Mouse (Mus musculus) embryonic fibroblast, embryonic 13.5 days (primary cell): ENCODE measurements around the gene Sdccag8. TPM values are rescaled to one million over a fixed set of nuclear protein-coding genes. Genes with fewer than 3 reads are reported as not detected.

ENCODE experiments used
- H3K27ac ChIP-seq: 2 replicates; pipeline ENCODE4 v1.5.1; 2012; ENCODE audit warnings: low read length, control low read depth, inconsistent platforms; ENCODE audit not compliant: insufficient read depth
- H3K4me1 ChIP-seq: 2 replicates; pipeline ENCODE4 v1.6.1; 2011; ENCODE audit warnings: low read length; ENCODE audit not compliant: control insufficient read depth, insufficient read depth
- H3K4me3 ChIP-seq: 2 replicates; pipeline ENCODE4 v1.5.1; 2011; ENCODE audit warnings: mild to moderate bottlenecking, control low read depth, low read length; ENCODE audit not compliant: insufficient read depth
- CTCF ChIP-seq: IDR thresholded peaks from 2 replicates; pipeline ENCODE4 v1.5.1; 2011; ENCODE audit warnings: mild to moderate bottlenecking, control low read depth, low read length, moderate library complexity, borderline replicate concordance; ENCODE audit not compliant: insufficient read depth
- POLR2A ChIP-seq: IDR thresholded peaks from 2 replicates; pipeline ENCODE4 v1.6.1; 2011; ENCODE audit warnings: low read depth, mild to moderate bottlenecking, control low read depth, low read length, moderate library complexity
- polyA plus RNA-seq: library from polyadenylated mRNA; stranded (reverse); fragments of >200 nt; gene quantifications from 2 replicates; pipeline ENCODE4 v1.2.4, GENCODE M21; 2011; ENCODE audit warnings: low read depth; ENCODE audit not compliant: missing spikeins, insufficient read length

Gene Sdccag8
- polyA plus RNA-seq, 1 experiment, result 14.3 TPM

DNA sequence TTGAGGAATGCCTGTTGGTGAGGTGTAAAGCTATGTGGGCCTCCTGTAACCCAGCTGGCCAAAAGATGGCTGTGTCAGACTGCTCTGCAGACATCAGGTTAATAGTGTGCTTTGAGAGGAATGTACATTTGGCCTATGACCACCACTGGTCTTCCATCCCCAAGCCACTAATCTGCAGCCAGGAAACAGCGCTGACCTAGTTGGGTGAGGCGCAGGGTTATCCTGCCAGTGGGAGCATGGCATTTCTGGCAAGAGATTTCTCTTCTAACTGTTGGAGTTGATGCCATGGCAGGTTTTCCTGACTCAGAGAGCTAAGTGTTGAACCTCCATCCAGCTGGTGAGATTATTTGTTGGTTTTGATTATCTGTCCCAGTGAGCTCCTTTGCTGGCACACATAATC, 101.5 kb downstream of the Sdccag8 start:
- H3K4me1 ChIP-seq, result no peaks in the 10 kb centered on the region
- no peak overlapping the region for H3K27ac ChIP-seq
- TF ChIP-seq POLR2A, result no peak
- no peak for TF ChIP-seq CTCF
- no peak overlapping the region for H3K4me3 ChIP-seq

DNA sequence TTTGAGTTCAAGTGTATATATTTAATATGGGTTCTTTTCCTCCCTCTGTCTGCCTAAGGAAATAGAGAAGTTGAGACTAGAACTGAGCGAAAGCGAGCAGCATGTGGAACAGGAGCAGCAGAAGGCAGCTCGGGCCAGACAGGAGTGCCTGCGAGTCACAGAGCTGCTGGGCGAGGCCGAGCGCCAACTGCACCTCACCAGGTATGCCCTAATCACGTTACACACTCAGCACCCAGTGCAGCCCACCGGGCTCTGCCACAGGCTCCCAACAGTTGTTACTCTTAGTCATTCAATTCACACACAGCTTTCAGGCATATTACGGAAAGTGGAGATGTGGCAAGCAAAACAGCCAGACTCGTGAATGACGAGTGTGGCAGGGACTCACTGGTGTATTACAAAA, 105.0 kb downstream of the Sdccag8 start:
- Histone ChIP-seq H3K27ac (no peak overlapping the region), H3K4me3 (no peak overlapping the region), H3K4me1 (no peaks in the 10 kb centered on the region)
- TF ChIP-seq POLR2A (no peak), CTCF (no peak)

DNA sequence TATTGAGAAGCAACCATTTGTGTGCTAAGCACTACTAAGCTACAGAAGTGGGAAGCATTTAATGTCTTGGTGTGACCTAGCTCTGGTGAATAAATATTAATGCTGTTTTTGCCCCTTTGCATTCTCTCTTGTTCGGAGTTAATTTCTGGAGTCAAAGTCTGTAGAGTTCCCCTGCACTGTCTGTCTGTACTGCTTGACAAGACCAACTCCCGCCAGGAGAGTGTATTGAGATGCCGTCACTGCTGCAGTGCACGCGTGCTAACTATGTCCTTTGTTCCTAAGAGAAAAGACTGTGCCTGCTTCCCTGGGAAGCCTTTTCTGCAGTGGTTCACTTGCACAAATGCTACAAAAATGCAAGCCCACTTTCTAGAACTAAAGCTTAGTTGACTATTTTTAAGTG, 108.4 kb downstream of the Sdccag8 start:
- TF ChIP-seq POLR2A (no peak), CTCF (no peak)
- no peak overlapping the region for H3K4me3 ChIP-seq
- no peaks in the 10 kb centered on the region for H3K4me1 ChIP-seq
- no peak overlapping the region for H3K27ac ChIP-seq

DNA sequence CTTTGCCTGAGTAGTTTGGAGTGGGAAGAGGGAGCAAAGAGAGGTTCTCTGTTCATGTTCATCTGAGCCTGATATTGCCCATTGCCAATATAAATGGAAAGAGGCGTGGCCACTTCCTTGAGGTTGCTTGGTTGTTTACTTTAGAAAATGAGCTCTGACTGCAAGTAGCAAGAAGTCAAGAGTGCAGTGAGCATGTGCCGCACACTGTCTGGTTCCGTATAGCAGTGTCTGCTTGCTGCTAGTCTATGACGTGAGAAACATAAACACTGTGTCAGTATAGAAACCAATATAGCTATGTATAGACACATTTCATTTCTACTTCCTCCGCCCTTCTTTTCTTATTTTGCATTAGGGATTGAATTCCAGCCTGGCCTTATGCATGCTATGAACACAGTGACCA, 111.5 kb downstream of the Sdccag8 start:
- H3K4me1 ChIP-seq, result no peaks in the 10 kb centered on the region
- H3K27ac ChIP-seq, result no peak overlapping the region
- TF ChIP-seq CTCF, result no peak
- no peak for TF ChIP-seq POLR2A
- H3K4me3 ChIP-seq, result no peak overlapping the region

DNA sequence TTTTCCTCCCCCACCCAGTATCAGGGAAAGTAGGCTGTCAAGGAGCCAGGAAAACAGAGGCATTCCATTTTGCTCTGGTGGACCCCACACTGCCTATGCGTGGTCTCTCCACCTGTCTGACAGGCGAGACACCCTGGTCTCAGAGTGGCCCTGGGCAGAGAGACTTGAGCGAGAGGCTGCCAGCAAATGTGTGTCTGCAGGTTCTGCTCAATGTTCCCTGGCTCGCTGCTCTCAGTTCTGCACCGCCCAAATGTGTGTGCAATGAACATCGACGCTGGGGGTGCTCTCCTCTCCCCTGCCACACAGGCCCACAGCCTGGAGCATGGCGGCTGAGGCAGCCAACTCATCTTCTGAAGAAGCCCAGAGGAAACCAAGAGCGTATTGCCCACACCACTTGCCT, 112.9 kb downstream of the Sdccag8 start:
- H3K4me1 ChIP-seq, result no peaks in the 10 kb centered on the region
- no peak overlapping the region for H3K27ac ChIP-seq
- no peak overlapping the region for H3K4me3 ChIP-seq
- TF ChIP-seq CTCF (no peak), POLR2A (no peak)

DNA sequence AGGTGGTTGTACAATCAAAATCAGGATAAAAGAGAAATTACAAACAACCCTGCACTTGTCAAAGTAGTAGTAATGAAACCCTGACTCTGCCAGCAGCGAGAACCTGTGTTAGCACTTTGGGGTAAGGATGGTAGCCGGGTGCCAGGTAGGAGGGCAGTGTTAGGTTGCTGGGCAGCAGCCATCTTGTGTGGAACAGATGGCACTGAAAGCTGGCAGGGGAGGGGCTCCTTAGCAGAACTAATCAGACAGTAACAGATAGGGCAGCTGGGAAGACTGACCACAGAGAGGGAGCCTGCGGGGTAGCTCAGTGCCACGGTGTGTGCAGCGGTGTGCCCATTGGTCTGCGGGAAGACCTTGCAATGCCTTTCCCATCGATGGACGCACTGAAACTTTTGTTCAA, 115.2 kb downstream of the Sdccag8 start:
- H3K4me1 ChIP-seq, result no peaks in the 10 kb centered on the region
- TF ChIP-seq CTCF (no peak), POLR2A (no peak)
- no peak overlapping the region for H3K27ac ChIP-seq
- H3K4me3 ChIP-seq, result no peak overlapping the region

DNA sequence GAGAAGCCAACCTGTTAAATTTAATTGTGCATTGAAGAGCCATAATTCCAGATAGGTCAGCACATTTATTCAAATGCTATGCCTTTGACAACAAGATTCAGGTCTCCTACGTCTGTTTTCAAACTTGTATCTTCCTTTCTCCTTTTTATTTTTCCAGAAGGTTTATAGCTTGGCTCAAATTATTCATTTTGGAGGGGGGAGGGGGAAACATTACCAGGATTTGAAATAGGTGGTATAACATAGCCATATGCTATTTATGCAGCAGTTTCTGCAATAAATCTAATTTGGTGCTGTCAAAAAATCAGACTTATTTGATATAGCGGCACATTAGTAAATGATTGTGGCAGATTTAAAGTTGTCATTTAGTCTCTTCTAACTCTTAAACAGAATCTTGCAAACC, 116.1 kb downstream of the Sdccag8 start:
- TF ChIP-seq CTCF, result no peak
- no peak for TF ChIP-seq POLR2A
- no peaks in the 10 kb centered on the region for H3K4me1 ChIP-seq
- no peak overlapping the region for H3K4me3 ChIP-seq
- no peak overlapping the region for H3K27ac ChIP-seq

DNA sequence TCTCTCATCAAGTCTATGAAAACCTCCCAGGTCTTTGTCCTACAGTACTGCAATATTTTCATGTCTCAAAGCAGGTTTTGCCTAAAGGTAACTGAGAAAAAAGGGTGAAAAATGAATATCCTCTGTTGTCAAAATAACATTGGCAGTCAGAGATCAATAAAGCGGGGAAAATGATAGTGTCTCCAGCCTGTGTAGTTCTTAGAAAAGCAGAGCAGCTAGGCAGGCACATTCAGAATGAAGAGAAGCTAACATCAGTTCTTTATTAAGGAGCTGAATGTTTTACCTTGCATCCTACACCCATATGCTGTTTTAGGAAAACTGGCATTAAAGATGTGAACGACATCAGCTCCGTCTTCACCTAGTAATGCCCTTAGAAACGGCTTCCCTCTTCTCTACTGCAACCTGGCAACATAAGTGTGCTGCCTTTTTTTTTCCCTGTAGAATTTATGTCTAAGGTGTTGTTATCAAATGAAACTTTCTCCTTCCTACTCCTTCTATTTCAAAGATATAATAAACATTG, 116.6 kb downstream of the Sdccag8 start:
- Histone ChIP-seq H3K4me3 (no peak overlapping the region), H3K4me1 (no peaks in the 10 kb centered on the region), H3K27ac (no peak overlapping the region)
- TF ChIP-seq POLR2A (no peak), CTCF (no peak)

DNA sequence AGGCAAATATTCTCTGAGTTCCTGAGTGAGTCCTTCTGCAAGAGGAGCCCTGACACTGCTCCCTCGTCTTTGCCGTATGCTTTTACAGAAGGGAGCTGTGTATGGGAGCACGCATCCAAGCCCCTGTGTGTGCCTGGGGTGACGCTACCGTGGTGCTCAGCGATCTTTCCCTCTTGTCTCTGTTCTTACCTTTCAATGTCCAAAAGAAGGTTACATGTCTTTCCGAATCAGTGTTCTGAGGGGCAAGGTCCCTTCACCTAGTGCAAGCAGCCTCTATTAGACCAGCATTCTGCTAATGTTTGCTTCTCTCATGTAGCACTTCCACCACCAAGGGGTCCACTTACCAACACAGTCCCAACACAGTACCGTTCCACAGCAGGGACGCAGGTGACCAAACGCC, 117.1 kb downstream of the Sdccag8 start:
- TF ChIP-seq POLR2A (no peak), CTCF (no peak)
- no peak overlapping the region for H3K4me3 ChIP-seq
- no peaks in the 10 kb centered on the region for H3K4me1 ChIP-seq
- no peak overlapping the region for H3K27ac ChIP-seq

DNA sequence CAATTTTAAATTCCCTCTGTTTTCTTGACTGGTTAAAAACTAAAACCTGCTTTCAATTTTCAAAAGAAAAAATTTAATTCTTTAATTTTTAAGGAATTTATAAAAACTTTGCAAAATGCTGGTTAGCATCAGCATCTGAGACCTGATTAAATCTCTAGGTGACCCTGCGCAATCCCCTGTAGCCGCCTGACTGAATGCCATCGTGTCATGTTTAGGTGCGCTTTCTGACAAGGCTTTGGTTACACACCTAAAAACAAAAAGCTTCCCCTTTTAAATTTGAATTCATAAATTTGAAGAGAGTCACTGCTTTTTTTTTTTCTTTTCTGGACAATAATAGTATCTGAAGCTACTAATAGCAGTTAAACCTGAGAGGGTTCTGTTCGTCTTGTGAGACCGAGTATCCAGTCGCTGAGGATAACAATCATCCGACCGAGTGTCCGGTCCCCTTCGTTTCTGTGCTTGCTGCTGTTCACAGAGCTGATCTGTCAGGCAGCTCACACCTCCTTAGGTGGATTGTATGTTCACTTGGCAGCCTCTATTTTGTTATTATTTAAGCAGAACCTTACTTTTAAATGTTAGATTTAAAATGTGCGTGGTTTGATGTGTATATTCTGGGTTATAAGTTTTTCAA, 118.0 kb downstream of the Sdccag8 start:
- Histone ChIP-seq H3K4me1 (no peaks in the 10 kb centered on the region), H3K4me3 (no peak overlapping the region), H3K27ac (no peak overlapping the region)
- TF ChIP-seq POLR2A (no peak), CTCF (no peak)

DNA sequence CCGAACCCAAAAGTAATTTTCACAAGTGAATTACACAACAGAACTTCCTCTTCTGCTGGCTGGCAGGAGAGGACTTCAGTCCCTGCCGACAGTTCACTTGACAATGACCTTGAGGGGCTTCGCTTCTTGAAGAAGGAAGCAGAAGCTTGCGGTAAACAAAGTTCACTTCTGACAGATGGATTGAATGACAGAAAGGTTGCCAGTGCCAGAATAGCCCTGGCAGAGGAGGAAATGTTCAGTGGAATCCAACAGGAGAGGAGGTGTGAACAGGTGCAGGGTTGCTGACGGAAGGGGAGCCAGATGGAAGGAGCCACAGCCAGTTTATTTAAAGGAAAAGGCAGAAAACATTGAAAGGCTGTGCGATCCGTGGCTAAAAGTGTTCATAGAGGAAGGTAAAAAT, 118.9 kb downstream of the Sdccag8 start:
- H3K4me1 ChIP-seq, result no peaks in the 10 kb centered on the region
- TF ChIP-seq POLR2A (no peak), CTCF (no peak)
- no peak overlapping the region for H3K4me3 ChIP-seq
- no peak overlapping the region for H3K27ac ChIP-seq
